Mouse (Mus musculus): ENCODE measurements around the gene Kcnc1.

The Kcnc1 gene

DNA sequence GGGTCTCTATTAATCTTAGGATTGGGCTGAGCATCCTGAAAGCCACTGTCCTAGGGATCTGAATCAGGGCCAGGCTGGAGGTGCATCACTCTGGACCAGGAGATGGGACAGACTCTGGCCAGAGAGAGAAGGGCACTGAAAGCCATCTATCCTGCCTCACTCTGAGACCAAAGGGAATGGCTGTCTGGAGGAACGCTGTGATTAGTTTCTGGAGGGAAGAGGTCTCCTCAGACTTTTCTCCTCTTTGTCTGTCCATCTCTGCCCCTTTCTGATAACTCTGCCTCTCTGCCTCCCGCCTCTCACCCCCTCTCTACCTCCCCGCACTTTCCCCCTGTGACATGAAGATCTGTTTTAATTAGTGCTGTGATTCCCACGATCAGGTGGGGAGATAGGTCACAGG is 1.4 kb upstream of the Kcnc1 start:
- DNase-seq (ENCODE audit: extremely low spot score): no peak

DNA sequence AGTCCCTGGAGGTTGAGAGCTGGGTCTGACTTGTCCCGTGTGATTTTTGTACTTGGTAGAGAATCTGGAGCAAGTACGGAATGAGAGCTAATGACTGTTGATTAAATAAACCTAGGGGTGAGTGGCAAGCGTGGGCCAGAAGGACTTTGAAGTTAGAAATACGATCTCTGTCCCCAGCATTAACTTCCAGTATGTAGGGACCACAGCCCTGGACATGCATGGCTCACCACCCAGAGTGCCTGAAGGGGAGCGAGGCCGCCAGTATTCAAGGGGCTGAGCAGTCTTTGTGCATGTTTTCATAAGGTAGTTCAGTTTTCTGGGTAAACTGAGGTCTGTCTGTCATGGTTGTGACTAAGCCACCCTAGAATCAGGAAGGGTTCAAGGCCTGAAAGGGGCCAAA is 726 bp upstream of the Kcnc1 start:
- DNase-seq (ENCODE audit: extremely low spot score): no peak

DNA sequence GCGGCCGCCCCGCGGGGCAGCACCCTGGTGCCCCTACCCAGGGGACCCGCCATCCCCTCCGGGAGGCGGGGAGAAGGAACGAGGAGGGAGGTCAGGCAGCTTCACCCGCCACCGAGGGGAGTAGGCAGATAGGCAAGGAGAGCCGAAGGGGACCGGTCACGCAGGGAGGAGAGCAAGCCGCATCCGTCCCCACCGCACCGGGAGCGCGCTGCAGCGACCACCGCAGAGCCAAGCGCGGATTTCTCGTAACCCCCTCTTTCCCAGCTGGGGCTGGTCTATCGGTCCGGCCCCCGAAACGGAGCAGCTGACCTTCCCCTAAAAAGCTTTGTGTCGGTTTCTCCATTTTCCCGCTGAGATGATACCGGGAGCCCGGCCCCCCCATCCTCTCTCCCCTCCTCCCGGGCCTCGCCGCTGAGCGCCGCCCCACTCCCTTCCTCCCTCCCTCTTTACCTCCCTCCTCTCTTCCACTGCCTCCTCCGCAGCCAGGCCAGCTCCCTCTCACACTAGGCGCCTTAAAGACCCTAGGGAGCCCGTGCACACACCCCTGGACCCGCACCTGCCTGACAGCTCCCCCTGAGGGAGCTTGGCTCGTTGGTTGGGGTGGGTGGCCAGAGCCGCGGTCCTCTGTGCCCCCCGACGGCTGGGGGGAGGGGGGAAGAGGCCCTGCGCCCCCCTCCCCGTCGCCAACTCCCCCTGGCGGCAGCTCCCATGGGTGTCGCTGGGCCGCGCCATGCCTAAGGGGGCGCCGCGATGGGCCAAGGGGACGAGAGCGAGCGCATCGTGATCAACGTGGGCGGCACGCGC is 833 bp downstream of the Kcnc1 start:
- DNase-seq (ENCODE audit: extremely low spot score): no peak

DNA sequence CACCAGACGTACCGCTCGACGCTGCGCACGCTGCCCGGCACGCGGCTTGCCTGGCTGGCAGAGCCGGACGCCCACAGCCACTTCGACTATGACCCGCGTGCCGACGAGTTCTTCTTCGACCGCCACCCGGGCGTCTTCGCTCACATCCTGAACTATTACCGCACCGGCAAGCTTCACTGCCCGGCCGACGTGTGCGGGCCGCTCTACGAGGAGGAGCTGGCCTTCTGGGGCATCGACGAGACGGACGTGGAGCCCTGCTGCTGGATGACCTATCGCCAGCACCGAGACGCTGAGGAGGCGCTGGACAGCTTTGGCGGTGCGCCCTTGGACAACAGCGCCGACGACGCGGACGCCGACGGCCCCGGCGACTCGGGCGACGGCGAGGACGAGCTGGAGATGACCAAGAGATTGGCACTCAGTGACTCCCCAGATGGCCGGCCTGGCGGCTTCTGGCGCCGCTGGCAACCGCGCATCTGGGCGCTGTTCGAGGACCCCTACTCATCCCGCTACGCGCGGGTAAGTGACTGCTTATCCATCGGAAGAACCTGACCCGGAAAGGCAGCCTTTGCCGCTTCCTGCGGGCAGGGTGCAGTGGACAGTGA is 1.5 kb downstream of the Kcnc1 start:
- no peak for DNase-seq (ENCODE audit: extremely low spot score)

DNA sequence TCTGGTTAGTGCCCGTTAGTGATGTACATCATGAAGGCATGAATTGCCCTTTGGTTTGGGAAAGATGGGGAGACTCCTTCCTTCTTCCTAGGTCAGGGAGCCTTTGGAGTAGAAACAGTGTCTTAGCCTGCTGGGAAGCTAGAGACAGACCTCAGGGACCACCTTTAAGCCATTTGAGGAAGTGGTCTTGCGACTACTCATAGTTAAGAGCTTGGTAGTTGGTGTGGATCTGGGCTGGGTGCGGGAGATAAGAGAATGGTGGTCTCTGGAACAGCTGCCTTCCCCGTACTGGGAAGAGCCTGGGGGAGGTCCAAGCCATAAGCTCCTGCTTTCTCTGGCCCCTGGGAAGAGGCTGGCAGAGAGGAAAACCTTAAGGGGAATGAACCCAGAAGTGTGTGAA is 2.3 kb downstream of the Kcnc1 start:
- DNase-seq (ENCODE audit: extremely low spot score): no peak

DNA sequence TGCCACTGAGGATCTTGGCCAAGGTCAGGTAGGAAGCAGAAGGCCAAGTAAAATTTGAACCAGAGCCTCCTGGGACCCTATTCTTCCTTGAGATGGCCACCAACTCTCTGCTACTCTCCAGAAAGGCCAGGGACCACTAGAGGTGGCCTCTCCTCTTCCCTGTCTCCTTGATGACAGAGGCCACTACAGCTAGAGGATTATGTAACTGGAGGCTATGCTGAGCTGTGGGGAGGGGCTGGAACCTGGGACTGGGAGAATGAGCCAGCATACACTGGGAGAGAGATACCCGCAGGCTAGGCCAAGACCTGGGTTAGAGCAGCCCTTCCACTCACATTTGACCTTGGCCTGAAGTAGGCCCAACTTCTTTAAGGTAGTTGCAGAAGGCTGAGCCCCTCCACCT is 3.4 kb downstream of the Kcnc1 start:
- no peak for DNase-seq (ENCODE audit: extremely low spot score)

DNA sequence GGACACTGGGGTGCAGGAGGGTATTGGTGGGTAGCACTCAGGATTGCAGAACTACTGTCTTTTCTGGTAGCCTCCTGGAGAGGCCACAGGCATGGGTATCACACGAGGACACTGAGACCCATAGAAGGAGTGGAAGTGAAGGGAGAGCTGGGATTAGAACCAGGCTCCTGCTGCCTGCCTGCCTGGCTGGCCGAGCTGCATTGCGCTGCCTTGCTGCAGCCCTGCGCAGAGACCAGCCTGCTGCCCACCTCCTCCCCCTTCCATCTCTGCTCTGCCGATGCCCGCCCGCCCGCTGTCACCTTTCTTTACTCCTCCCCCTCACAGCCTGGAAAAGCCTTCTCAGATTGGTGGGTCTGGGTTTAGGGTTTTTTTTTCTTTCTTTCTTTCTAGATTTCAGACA is 4.0 kb downstream of the Kcnc1 start:
- DNase-seq (ENCODE audit: extremely low spot score): no peak

DNA sequence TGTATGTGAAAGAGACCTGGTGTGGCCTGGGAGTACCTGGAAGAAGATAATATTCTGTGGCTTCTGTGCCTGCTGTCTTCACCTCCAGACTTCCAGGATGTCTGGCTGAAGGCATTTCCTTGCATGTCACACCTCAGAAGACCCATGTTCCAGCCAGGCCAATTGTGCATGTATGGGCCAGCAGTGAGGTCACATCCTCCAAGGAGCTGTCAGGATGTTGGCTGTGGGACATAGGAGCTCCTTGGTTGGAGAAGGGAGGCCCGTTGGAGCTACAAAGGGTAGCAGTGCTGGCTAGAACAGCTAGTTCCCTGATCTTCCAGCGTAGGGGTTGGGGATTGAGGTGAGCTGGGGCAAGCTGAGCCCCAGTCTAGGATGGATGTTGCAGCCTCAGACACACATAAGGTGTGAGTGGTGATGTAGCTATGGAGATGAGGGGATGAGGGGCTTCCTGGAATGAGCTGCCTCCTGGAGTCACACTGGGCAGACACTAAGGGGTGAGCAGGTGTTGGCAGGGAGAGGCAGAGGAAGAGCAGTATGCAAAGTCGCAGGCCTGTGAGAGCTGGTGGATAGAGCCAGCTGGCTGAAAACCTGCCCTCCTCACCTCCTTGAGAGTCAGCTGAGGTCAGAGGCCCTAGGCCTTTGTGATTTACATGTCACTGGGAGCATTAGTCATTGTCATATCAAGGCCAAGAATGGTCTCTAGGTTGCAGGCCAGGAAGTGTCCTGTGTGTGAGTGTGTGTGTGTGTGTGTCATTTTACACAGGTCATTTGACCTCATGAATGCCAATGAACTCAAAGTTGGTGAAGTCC is 5.3 kb downstream of the Kcnc1 start:
- no peak for DNase-seq (ENCODE audit: extremely low spot score)

DNA sequence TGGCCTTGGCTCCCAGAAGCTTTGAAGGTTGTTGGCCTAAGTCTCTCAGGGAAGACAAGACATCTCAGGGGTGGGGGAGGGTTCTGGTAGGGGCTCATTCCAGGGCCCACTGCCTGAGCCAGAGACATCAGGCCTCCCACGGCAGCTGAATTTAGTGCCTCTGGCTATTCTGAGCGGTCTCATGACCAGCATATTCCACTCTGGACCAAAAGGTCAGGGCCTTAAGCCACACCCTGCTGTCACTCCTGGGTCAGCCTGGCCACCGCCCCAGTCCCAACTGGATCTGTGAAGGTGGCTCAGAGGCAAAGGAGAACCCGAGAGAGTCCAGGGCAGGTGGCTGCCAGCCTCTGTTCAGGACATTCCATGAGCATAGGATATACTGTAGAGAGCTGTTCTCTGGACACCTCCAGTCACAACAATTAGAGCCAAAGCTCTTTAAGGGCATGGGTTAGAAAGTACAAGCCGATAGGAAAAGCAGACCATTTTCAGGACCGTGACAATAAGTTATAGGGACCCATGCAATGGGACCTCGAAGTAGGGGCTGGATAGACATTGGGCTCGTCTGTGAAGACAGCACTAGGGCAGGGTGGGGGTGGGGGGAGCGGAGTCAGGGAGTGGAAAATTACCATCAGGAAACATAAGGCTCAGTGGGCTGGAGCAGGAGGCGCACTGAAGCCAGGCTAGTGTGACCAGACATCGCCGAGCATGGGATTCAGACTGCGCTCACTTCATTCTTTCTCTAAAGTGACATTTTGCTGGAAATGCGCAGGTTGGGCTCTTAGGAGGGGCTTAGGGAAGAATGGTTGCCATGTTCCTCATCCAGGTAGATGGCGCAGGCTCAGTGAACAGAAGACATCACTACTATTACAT is 7.6 kb downstream of the Kcnc1 start:
- DNase-seq (ENCODE audit: extremely low spot score): no peak

DNA sequence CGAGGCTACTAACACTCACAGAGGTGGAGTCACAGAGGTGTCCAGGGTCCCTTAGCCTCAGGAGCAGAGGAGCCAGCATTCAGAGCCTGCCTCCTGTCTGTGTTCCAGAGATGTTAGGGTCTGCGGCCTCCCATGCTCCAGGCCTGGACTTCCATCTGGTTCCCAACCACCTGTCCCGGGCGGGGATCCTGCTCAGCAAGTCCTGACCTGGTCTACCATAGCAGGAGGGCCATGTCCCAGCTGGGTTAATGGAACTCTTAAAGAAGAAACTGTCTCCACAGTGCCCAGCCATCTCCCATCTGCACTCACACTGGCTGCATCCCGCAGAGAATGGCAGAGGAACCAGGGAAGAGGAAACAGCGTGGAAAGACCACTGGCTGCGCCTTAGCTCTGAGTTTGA is 8.5 kb downstream of the Kcnc1 start:
- no peak for DNase-seq (ENCODE audit: extremely low spot score)

DNA sequence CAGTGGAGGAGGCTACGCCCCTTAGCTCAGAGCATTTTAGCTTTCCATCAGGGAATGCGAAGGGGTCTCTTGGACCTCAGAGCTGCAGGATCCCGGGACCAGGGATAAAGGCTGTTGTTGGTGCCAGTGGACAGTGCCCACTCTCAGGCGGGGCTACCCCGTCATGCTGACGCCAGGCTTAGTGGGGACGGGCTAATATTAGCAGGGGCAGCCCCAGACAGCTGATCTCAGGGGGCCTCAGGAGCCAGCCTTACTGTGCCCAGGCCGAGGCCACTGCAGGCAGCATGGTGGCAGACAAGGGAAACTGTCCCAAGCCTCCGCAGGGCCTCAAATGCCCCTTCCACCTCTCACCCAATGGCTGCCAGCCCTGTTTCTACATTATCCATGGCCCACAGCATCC is 12.3 kb downstream of the Kcnc1 start:
- no peak for DNase-seq (ENCODE audit: extremely low spot score)

DNA sequence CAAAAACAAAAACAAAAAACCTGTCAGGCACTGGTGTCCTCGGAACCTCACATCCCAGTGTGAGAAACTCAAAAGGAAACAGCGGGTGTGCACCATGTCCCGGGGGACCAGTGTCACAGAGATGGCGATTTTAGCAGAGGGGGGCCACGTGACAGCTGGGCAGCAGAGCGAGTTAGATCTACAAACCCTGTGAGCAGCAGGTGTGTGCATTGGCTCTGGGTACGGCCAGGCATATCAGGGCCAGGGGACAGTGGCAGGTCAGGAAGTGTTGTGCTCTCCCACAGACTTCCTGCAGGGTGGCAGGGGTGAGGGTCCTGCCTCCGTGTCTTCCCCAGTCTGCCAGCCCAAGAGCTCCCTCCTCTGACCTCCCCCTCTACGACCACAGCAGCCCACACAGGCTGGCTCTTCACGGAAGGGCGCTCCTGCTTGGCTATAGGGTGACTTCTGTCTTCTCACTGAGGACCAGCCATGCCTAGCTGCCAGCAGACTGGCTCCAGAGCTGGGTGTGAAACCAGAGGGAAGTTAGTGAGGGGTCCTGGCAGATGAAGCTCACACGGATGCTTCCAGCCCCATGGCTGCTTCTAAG is 13.0 kb downstream of the Kcnc1 start:
- DNase-seq (ENCODE audit: extremely low spot score): no peak

DNA sequence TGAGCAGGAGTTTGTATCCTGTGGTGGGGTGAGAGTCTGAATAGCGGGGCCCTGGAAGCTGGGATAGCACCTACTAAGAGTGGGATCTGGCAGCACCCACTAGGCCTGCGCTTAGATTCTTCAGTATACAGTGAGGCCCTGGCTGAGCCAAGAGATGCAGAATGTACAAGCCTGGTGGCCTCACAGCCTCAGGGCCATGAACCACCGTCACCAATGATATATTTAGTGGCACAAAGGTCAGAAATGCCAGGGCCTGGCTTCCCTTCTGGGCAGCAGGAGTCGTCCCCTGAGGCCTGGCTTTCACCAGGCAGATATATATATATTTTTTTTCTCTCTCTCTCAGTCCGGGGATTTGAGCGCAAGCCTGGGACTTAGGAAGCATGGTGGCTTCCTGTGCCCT is 14.4 kb downstream of the Kcnc1 start:
- no peak for DNase-seq (ENCODE audit: extremely low spot score)

DNA sequence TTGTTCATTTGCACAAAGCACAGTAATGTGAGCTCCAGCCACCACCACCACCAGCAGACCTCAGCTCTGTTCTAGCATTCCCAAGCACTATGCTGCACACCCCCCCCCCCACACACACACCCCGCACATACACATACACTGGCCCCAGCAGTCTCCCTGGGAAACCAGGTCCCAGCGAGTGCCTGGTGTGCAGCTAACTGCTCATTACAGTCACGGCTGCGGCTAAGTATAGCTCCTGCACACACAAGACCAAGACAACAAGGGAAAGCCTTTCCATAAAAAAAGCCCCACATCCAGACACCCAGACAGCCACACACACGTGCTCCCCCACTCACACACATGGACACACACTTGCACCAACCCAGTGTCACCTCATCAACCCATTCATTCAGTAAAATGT is 16.5 kb downstream of the Kcnc1 start:
- no peak for DNase-seq (ENCODE audit: extremely low spot score)

DNA sequence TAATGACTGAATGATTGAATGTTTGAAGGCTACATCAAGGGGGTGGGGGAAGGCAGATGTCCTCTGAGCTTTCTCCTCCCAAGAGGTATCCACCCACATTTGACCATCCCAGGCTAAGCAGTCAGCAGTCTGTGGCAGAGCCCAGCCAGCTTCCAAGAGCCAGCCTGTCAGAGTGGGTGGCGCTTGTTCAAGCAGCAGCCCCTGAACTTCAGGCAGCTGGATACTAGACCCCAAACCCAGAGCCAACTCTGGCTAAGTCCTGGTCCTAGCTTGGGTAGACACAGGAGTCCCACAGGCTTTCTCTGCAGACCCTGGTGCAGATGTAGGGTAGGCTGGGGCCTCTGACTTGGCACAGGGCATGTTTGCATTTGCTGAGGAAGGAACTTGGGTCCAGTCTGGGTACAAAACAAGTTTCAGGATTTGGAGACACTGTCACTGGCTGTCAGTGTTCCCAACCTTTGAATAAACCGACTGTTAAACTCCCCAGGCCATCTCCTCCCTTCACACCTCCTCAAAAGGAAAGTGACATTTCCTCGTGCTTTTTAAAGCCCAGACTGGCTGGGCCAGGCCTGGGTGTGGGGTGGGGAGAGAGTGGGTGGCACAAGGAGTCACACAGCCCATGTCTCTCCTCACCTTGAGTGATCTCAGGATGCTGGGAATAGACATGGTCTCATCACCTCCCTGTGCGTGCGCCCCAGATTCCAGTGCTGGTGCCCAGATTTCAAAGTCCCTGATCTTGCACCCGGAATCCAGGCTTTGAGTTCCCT is 17.8 kb downstream of the Kcnc1 start:
- no peak for DNase-seq (ENCODE audit: extremely low spot score)

DNA sequence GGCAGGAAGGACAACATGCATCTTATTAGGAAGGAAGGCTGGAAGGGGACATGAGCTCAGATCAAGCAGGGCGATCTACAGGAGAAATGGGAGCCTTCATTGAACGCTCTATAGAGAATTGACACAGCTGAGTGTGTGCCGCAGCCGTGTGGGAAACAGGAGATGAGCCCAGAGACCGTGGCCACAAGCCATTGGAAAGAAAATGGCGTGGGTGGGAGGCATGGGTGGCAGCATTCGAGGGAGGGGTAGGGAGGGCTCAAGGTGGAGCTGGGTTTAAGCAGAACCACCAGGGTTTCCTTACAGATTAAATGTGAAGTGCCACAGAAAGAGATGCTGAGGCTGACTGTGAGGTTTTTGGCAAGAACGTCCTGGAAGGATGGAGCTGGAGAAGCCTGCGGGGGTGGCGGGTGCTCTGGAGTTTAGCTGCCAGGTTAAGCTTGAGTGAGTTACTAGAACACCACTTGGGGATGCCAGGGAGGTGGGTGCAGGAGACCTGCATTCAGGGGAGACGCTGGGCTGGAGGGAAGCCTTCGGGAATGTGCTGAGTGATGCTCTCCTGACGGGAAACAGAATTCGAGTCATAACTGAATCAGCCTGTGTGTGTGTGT is 19.6 kb downstream of the Kcnc1 start:
- no peak for DNase-seq (ENCODE audit: extremely low spot score)

DNA sequence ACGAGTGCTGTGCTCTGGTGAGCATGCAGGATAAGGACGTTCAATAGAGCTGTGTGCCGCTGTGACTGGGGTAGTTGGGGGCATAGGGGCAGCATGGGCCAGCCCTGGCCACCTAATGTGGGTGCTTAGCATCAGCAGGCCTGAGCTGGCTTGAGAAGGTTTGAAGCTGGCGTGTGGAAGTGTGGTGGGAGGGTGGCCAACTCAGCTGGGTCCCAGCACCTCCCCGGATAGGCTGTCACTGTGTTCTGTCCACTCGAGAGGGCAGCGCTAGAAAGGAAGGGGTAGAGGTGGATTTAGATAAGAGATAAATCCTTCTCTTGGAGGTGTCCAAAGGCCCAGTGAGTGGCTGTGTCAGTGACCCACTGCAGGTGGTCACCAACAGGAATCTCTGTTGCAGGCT is 21.2 kb downstream of the Kcnc1 start:
- no peak for DNase-seq (ENCODE audit: extremely low spot score)

DNA sequence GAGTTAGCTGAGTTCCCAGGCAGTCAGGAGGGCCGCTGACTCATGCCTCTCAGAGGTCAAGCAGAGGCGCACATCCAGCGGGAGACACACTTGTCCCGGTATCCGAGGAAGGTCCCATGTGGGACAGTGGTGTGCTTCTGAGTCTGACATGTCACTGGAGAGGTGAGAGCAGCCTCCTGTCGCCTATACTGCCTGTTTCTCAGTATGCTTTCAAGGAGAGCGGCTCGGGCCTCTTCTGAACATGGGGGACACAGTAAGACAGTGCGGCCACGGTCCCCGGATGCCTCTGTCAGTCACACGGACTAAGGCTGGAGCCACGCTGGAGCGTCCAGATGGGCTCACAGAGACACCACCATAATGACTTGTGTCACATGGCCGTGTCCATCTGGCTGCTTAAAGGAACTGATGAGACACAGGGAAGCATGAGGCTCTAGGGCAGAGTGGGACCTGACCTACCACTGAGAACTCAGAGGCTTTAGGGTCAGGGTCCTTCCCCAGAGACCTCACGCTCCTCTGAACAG is 21.9 kb downstream of the Kcnc1 start:
- DNase-seq (ENCODE audit: extremely low spot score): no peak

DNA sequence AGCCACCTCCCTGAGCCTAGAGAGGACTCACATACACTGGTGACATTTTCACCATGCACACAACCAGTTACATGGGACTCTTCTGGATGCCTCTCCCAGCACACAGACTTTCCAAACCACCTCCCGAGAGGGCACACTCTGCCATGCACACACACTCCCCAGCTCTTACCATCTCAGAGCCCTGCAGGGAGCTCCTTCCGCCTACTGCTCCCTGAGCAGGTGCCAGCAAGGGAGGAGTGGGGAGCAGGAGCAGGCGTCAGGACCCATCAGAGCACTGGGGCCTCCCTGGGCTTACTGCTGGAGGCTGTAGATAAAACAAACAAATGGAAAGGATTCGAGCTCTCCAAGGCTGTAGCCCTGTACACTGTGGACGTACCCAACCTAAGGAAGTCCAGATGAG is 25.2 kb downstream of the Kcnc1 start:
- DNase-seq (ENCODE audit: extremely low spot score): no peak

Data from embryo, embryonic 9.5 days (tissue).